Mouse (Mus musculus) heart, embryonic 14.5 days (tissue): Measurements from ENCODE around the gene Arih1. TPM values are rescaled to one million over a fixed set of nuclear protein-coding genes. Genes with fewer than 3 reads are reported as not detected.

Source experiments
- ATAC-seq: fragments of 200-750 bp; cut with Nextera tagmentation; 2 replicates; pipeline ENCODE4 v1.8.0; 2017; ENCODE audit warnings: low read depth, moderate TSS enrichment; ENCODE audit not compliant: insufficient number of reproducible peaks, insufficient read depth, low FRiP score
- H3K27ac ChIP-seq, 2 experiments: fragments of 200-500 bp in 1 of 2; fragments of 300-500 bp in 1 of 2; sonication (generic) in 1 of 2; replicated peaks in 1 of 2; 2 replicates each; pipeline ENCODE4 v1.5.1; 2012 to 2014; ENCODE audit warnings: low read depth in 2 of 2, low read length in 2 of 2, control low read depth in 1 of 2, mild to moderate bottlenecking in 1 of 2, mixed read lengths in 1 of 2; ENCODE audit not compliant: control insufficient read depth in 1 of 2, insufficient read depth in 1 of 2
- H3K27me3 ChIP-seq: fragments of 300-500 bp; sonication (generic); 2 replicates; pipeline ENCODE4 v1.6.1; 2014; ENCODE audit warnings: mild to moderate bottlenecking, low read length, control low read depth; ENCODE audit not compliant: control insufficient read depth, insufficient read depth
- H3K36me3 ChIP-seq: fragments of 300-500 bp; sonication (generic); 2 replicates; pipeline ENCODE4 v1.6.1; 2014; ENCODE audit warnings: mild to moderate bottlenecking, control low read depth, low read length, mixed read lengths; ENCODE audit not compliant: control insufficient read depth, insufficient read depth
- H3K4me1 ChIP-seq, 2 experiments: fragments of 200-500 bp in 1 of 2; fragments of 300-500 bp in 1 of 2; sonication (generic) in 1 of 2; 2 replicates each; pipeline ENCODE4 v1.6.1; 2012 to 2014; ENCODE audit warnings: low read length in 2 of 2, control low read depth in 1 of 2, mixed read lengths in 1 of 2; ENCODE audit not compliant: control insufficient read depth in 2 of 2, insufficient read depth in 2 of 2
- H3K4me2 ChIP-seq: fragments of 300-500 bp; sonication (generic); 2 replicates; pipeline ENCODE4 v1.6.1; 2014; ENCODE audit warnings: mild to moderate bottlenecking, low read length
- H3K4me3 ChIP-seq, 2 experiments: fragments of 200-500 bp in 1 of 2; fragments of 300-500 bp in 1 of 2; sonication (generic) in 1 of 2; 2 replicates each; pipeline ENCODE4 v1.5.1; 2012 to 2014; ENCODE audit warnings: low read length in 2 of 2, mild to moderate bottlenecking in 2 of 2, control low read depth in 1 of 2, low read depth in 1 of 2, moderate library complexity in 1 of 2; ENCODE audit not compliant: control insufficient read depth in 1 of 2, insufficient read depth in 1 of 2
- H3K9ac ChIP-seq: fragments of 300-500 bp; sonication (generic); 2 replicates; pipeline ENCODE4 v1.6.1; 2014; ENCODE audit warnings: mild to moderate bottlenecking, low read length
- H3K9me3 ChIP-seq: fragments of 300-500 bp; sonication (generic); 2 replicates; pipeline ENCODE4 v1.6.1; 2016; ENCODE audit warnings: low read length, control low read depth; ENCODE audit not compliant: control insufficient read depth
- WGBS: fragments of 180-500 bp; shearing (Covaris S2); extraction: QIAGEN DNeasy Blood & Tissue Kit; methylation state at CpG from one replicate; pipeline ENCODE4 v1.1.7; 2014; 5-methylcytosine and 5-hydroxymethylcytosine counted together
- polyA plus RNA-seq: library from polyadenylated mRNA; unstranded; fragments of >200 nt; fragmentation: Nextera tagmentation; extraction: Ambion mirVana; gene quantifications from 2 replicates; pipeline ENCODE4 v1.2.1, GENCODE M21; 2014

The Arih1 gene
- polyA plus RNA-seq, 1 experiment from 2014 or later: 18.3 TPM

DNA sequence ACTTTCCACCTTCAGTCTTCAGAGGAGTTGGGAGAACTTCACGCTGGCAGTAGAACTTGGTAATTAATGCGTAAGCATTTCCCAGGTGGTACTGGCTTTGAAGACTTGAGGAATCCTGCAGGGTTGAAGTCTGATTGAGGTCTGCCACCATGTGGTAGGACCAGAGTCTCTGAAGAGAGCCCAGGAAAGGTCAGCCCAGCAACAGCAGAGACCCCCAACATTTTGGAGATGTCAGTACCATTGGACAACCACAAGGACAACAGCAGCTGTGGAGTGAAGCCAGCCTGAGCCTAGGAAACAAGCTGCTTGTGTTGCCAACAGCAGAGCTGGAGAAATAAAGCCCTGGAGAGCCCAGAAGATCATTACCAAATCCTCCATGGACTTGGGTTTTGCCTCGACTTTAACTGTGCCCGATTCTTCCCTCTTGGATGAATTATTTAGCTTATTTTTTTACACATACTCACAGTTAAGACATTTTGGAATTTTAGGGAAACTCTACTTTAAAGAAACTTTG is 27.4 kb downstream of the Arih1 start:
- H3K9ac ChIP-seq: no peak overlapping the region
- H3K9me3 ChIP-seq: no peaks in the 10 kb centered on the region
- 0 out of 2 replicates have a peak, but pooled peaks cover 4% of the 10 kb centered on the region for H3K36me3 ChIP-seq
- H3K27me3 ChIP-seq: no peaks in the 10 kb centered on the region
- H3K4me2 ChIP-seq: no peak overlapping the region
- no peak overlapping the region for H3K27ac ChIP-seq
- H3K4me3 ChIP-seq: no peak overlapping the region
- 62% methylated on average over 4 of the region's 4 CpGs for WGBS
- no peak for ATAC-seq
- peaks cover 2 to 18% of the 10 kb centered on the region in 2 experiments for H3K4me1 ChIP-seq

DNA sequence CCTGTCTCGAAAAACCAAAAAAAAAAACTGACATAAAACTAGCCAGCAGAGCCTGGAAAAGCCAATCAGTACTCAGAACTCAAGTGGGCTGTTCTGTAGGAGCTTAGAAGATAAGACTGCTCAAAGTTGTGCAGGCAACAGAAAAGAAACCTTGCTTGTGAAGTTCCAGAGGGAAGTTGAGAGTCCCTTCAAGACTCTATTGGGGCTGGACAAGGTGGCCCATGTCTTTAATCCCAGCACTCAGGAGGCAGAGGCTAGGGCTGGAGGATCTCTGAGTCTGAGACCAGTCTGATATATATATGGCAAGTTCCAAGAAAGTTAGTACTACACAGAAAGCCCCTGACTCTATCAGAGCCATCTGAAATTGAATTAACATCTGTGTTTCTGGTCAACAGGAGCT is 28.0 kb downstream of the Arih1 start:
- peaks cover 2 to 15% of the 10 kb centered on the region in 2 experiments for H3K4me1 ChIP-seq
- no peak overlapping the region for H3K9ac ChIP-seq
- ATAC-seq: no peak

DNA sequence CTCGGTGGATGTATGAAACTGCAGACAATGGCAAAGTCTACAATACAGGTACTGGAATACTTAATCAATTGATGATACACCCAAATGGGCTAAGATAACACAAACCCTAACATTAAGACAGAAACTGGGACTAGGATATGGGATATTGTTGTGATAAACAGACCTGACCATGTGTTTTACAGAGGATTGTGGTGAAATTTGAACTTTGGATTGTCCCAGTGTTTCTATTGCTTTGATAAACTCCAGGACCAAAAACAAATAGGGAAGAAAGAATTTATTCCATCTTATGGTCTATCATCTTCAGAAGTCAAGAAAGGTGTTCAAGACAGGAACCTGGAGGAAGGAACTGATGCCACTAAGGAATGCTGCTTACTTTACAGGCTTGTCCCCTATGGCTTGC is 28.7 kb downstream of the Arih1 start:
- no peak overlapping the region for H3K4me2 ChIP-seq
- no peaks in the 10 kb centered on the region for H3K27me3 ChIP-seq
- no peak overlapping the region for H3K4me3 ChIP-seq
- H3K9ac ChIP-seq: no peak overlapping the region
- H3K36me3 ChIP-seq: 0 out of 2 replicates have a peak, but pooled peaks cover 6% of the 10 kb centered on the region
- H3K9me3 ChIP-seq: no peaks in the 10 kb centered on the region
- no peak for ATAC-seq
- peaks cover 2 to 15% of the 10 kb centered on the region in 2 experiments for H3K4me1 ChIP-seq
- H3K27ac ChIP-seq: no peak overlapping the region
- whole genome bisulfite sequencing: 91% methylated on average over 1 of the region's 1 CpGs

More for the DNA sequence above, 28.0 kb downstream of the Arih1 start:
- H3K27me3 ChIP-seq: no peaks in the 10 kb centered on the region
- WGBS: 33% methylated on average over 1 of the region's 1 CpGs
- no peak overlapping the region for H3K27ac ChIP-seq
- H3K4me3 ChIP-seq: no peak overlapping the region
- H3K36me3 ChIP-seq: 0 out of 2 replicates have a peak, but pooled peaks cover 4% of the 10 kb centered on the region
- H3K4me2 ChIP-seq: no peak overlapping the region
- no peaks in the 10 kb centered on the region for H3K9me3 ChIP-seq

- Histone ChIP-seq H3K4me1 (peaks cover 2 to 15% of the 10 kb centered on the region in 2 experiments), H3K4me3 (no peak overlapping the region), H3K27ac (no peak overlapping the region), H3K27me3 (no peaks in the 10 kb centered on the region), H3K9me3 (no peaks in the 10 kb centered on the region), H3K4me2 (no peak overlapping the region), H3K9ac (no peak overlapping the region; the same call in 1 of the 2 replicates), H3K36me3 (0 out of 2 replicates have a peak, but pooled peaks cover 9% of the 10 kb centered on the region)
- ATAC-seq: no peak
- 61% methylated on average over 3 of the region's 3 CpGs for WGBS
These were observed 30.9 kb downstream of the Arih1 start for GRCm38 (mm10) chr9:59455404-59456068.

- no peak for ATAC-seq
- 87% methylated on average over 1 of the region's 1 CpGs for WGBS
- Histone ChIP-seq H3K27ac (no peak overlapping the region), H3K27me3 (no peaks in the 10 kb centered on the region), H3K9me3 (no peaks in the 10 kb centered on the region), H3K4me3 (no peak overlapping the region), H3K4me1 (peaks cover 0 to 5% of the 10 kb centered on the region in 2 experiments; a peak in 1 of 4 replicates), H3K36me3 (peaks cover 23% of the 10 kb centered on the region), H3K4me2 (no peak overlapping the region), H3K9ac (no peak overlapping the region)
These were observed 52.7 kb downstream of the Arih1 start for GRCm38 (mm10) chr9:59433729-59434128.

DNA sequence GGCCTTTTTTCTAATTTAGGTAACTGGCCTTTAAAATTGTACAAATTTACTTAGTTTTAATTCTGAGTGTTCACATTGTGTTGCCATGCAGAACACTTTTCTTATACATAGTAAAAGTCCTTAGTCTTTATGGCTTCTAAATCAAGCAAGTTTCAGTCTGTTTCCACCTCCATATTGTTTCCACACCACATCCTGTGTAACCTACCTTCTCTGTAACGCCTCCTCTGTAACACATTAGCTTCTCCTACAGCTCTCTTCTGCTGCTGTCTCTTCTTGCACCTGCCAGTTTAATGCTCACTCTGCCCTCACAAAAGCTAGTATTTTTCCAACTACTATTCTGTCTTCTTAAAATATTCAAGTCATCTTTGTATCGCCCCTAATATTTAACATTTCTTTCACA is 54.8 kb downstream of the Arih1 start:
- no peak overlapping the region for H3K27ac ChIP-seq
- peaks cover 0 to 5% of the 10 kb centered on the region in 2 experiments; a peak in 1 of 4 replicates for H3K4me1 ChIP-seq
- no peaks in the 10 kb centered on the region for H3K9me3 ChIP-seq
- ATAC-seq: no peak
- no peak overlapping the region for H3K9ac ChIP-seq
- 92% methylated on average over 2 of the region's 2 CpGs for WGBS
- H3K4me3 ChIP-seq: no peak overlapping the region
- peaks cover 26% of the 10 kb centered on the region for H3K36me3 ChIP-seq
- H3K4me2 ChIP-seq: no peak overlapping the region
- H3K27me3 ChIP-seq: no peaks in the 10 kb centered on the region

GRCm38 (mm10) chr9:59420487-59420886 is 65.9 kb downstream of the Arih1 start:
- Histone ChIP-seq H3K4me1 (no peaks in the 10 kb centered on the region), H3K27ac (no peak overlapping the region), H3K9me3 (no peaks in the 10 kb centered on the region), H3K4me3 (no peak overlapping the region), H3K9ac (no peak overlapping the region), H3K27me3 (no peaks in the 10 kb centered on the region), H3K36me3 (0 out of 2 replicates have a peak, but pooled peaks cover 16% of the 10 kb centered on the region), H3K4me2 (no peak overlapping the region)
- ATAC-seq: no peak
- WGBS: 88% methylated on average over 6 of the region's 6 CpGs
